Mouse (Mus musculus) MEL (cell line): ENCODE data around the gene Entpd3. TPM values are rescaled to one million over a fixed set of nuclear protein-coding genes. Genes with fewer than 3 reads are reported as not detected.
A peak's percentile ranks its signal among the peaks of the same experiment; 100 is the strongest.

Experiments
- DNase-seq: peaks from one replicate; pipeline ENCODE4 v3.0.0; 2011; ENCODE audit warnings: low read depth, low spot score
- H3K27ac ChIP-seq: 2 replicates; pipeline ENCODE4 v1.5.1; 2012; ENCODE audit warnings: low read depth, mild to moderate bottlenecking, control low read depth, low read length, moderate library complexity; ENCODE audit not compliant: control insufficient read depth
- H3K27me3 ChIP-seq, 2 experiments: fragments of 150-350 bp in 1 of 2; sonication (generic) in 1 of 2; 2 replicates each; pipeline ENCODE4 v1.6.1; 2012; ENCODE audit warnings: low read length in 2 of 2, mild to moderate bottlenecking in 2 of 2, improper control_type of control experiment in 1 of 2, moderate library complexity in 1 of 2; ENCODE audit not compliant: insufficient read depth in 2 of 2, control insufficient read depth in 1 of 2
- H3K36me3 ChIP-seq, 2 experiments: 2 replicates each; pipeline ENCODE4 v1.6.1; 2012 to 2014; ENCODE audit warnings: low read length in 2 of 2, improper control_type of control experiment in 1 of 2, inconsistent platforms in 1 of 2, mild to moderate bottlenecking in 1 of 2; ENCODE audit not compliant: insufficient read depth in 2 of 2, control insufficient read depth in 1 of 2
- H3K4me1 ChIP-seq, 2 experiments: fragments of 150-350 bp in 1 of 2; sonication (generic) in 1 of 2; 2 replicates each; pipeline ENCODE4 v1.6.1; 2012; ENCODE audit warnings: low read length in 2 of 2, improper control_type of control experiment in 1 of 2, mild to moderate bottlenecking in 1 of 2; ENCODE audit not compliant: insufficient read depth in 2 of 2, control insufficient read depth in 1 of 2
- H3K4me3 ChIP-seq, 2 experiments: fragments of 150-350 bp in 1 of 2; sonication (generic) in 1 of 2; 2 replicates each; pipeline ENCODE4 v1.5.1; 2012; ENCODE audit warnings: low read depth in 2 of 2, low read length in 2 of 2, mild to moderate bottlenecking in 2 of 2, moderate library complexity in 2 of 2, control low read depth in 1 of 2, improper control_type of control experiment in 1 of 2; ENCODE audit not compliant: control insufficient read depth in 1 of 2, insufficient read depth in 1 of 2
- H3K79me2 ChIP-seq: 2 replicates; pipeline ENCODE4 v1.6.1; 2012; ENCODE audit warnings: mild to moderate bottlenecking, low read length, moderate library complexity; ENCODE audit not compliant: control insufficient read depth, poor library complexity, insufficient read depth
- H3K9ac ChIP-seq: 2 replicates; pipeline ENCODE4 v1.6.1; 2012; ENCODE audit warnings: low read depth, mild to moderate bottlenecking, control low read depth, low read length, moderate library complexity; ENCODE audit not compliant: control insufficient read depth, poor library complexity, severe bottlenecking
- H3K9me3 ChIP-seq: fragments of 150-350 bp; sonication (generic); replicated peaks from 2 replicates; pipeline ENCODE4 v1.6.1; 2012; ENCODE audit warnings: mild to moderate bottlenecking, low read length, improper control_type of control experiment, moderate library complexity; ENCODE audit not compliant: insufficient read depth
- CTCF ChIP-seq, 3 experiments: IDR thresholded peaks in 2 of 3; conservative IDR thresholded peaks in 1 of 3; 2 replicates each; pipeline ENCODE4 v1.5.1; 2011 to 2012; ENCODE audit warnings: low read length in 3 of 3, low read depth in 2 of 3, mild to moderate bottlenecking in 2 of 3, improper control_type of control experiment in 1 of 3, inconsistent platforms in 1 of 3, mixed read lengths in 1 of 3, moderate library complexity in 1 of 3; ENCODE audit not compliant: control insufficient read depth in 1 of 3, insufficient read depth in 1 of 3, poor library complexity in 1 of 3, severe bottlenecking in 1 of 3
- GATA1 ChIP-seq: IDR thresholded peaks from 2 replicates; pipeline ENCODE4 v1.6.1; 2011; ENCODE audit warnings: low read depth, low read length, improper control_type of control experiment
- HCFC1 ChIP-seq: IDR thresholded peaks from 2 replicates; pipeline ENCODE4 v1.6.1; 2012; ENCODE audit warnings: low read depth, mild to moderate bottlenecking, inconsistent platforms, low read length, improper control_type of control experiment, moderate library complexity
- JUND ChIP-seq: IDR thresholded peaks from 2 replicates; pipeline ENCODE4 v1.6.1; 2011; ENCODE audit warnings: low read depth, mild to moderate bottlenecking, improper control_type of control experiment, low read length
- KAT2A ChIP-seq: conservative IDR thresholded peaks from 2 replicates; pipeline ENCODE4 v1.6.1; 2012; ENCODE audit warnings: low read depth, low read length, improper control_type of control experiment, inconsistent platforms
- MAFK ChIP-seq: IDR thresholded peaks from 2 replicates; pipeline ENCODE4 v1.6.1; 2011; ENCODE audit warnings: low read depth, mild to moderate bottlenecking, low read length, improper control_type of control experiment, borderline replicate concordance
- MAZ ChIP-seq: IDR thresholded peaks from 2 replicates; pipeline ENCODE4 v1.6.1; 2012; ENCODE audit warnings: low read depth, mild to moderate bottlenecking, inconsistent platforms, low read length, improper control_type of control experiment
- POLR2A ChIP-seq, 2 experiments: IDR thresholded peaks; 2 replicates each; pipeline ENCODE4 v1.6.1; 2011 to 2012; ENCODE audit warnings: low read length in 2 of 2, mild to moderate bottlenecking in 2 of 2, control low read depth in 1 of 2, improper control_type of control experiment in 1 of 2, low read depth in 1 of 2, moderate library complexity in 1 of 2; ENCODE audit not compliant: control insufficient read depth in 1 of 2, insufficient read depth in 1 of 2, poor library complexity in 1 of 2
- POLR2AphosphoS5 ChIP-seq: IDR thresholded peaks from 2 replicates; pipeline ENCODE4 v1.6.1; 2012; ENCODE audit warnings: low read depth, borderline replicate concordance, mild to moderate bottlenecking, inconsistent platforms, low read length, moderate library complexity, mixed read lengths
- RAD21 ChIP-seq: IDR thresholded peaks from 2 replicates; pipeline ENCODE4 v1.6.1; 2011; ENCODE audit warnings: mild to moderate bottlenecking, low read depth, low read length, improper control_type of control experiment
- RCOR1 ChIP-seq: IDR thresholded peaks from 2 replicates; pipeline ENCODE4 v1.6.1; 2012; ENCODE audit warnings: low read depth, mild to moderate bottlenecking, inconsistent platforms, low read length, improper control_type of control experiment
- SMC3 ChIP-seq: IDR thresholded peaks from 2 replicates; pipeline ENCODE4 v1.6.1; 2011; ENCODE audit warnings: low read depth, low read length, improper control_type of control experiment
- TBP ChIP-seq: IDR thresholded peaks from 2 replicates; pipeline ENCODE4 v1.8.0; 2011; ENCODE audit warnings: low read depth, low read length, improper control_type of control experiment
- TCF12 ChIP-seq: IDR thresholded peaks from 2 replicates; pipeline ENCODE4 v1.6.1; 2014; ENCODE audit warnings: low read depth, mild to moderate bottlenecking, inconsistent platforms, low read length, improper control_type of control experiment, moderate library complexity
- USF1 ChIP-seq: IDR thresholded peaks from 2 replicates; pipeline ENCODE4 v1.6.1; 2014; ENCODE audit warnings: low read depth, mild to moderate bottlenecking, inconsistent platforms, low read length, improper control_type of control experiment, moderate library complexity
- USF2 ChIP-seq, 2 experiments: IDR thresholded peaks; 2 replicates each; pipeline ENCODE4 v1.6.1; 2011 to 2012; ENCODE audit warnings: improper control_type of control experiment in 2 of 2, low read length in 2 of 2, borderline replicate concordance in 1 of 2, inconsistent platforms in 1 of 2, low read depth in 1 of 2, mild to moderate bottlenecking in 1 of 2; ENCODE audit not compliant: insufficient read depth in 1 of 2
- ZC3H11A ChIP-seq: IDR thresholded peaks from 2 replicates; pipeline ENCODE4 v1.6.1; 2012; ENCODE audit warnings: low read depth, mild to moderate bottlenecking, inconsistent platforms, low read length, improper control_type of control experiment
- ZNF384 ChIP-seq: IDR thresholded peaks from 2 replicates; pipeline ENCODE4 v1.6.1; 2012; ENCODE audit warnings: low read depth, mild to moderate bottlenecking, inconsistent platforms, low read length, improper control_type of control experiment
- polyA plus RNA-seq, 2 experiments: library from polyadenylated mRNA; stranded (reverse) in 1 of 2; unstranded in 1 of 2; fragments of >175 nt in 1 of 2; fragments of >200 nt in 1 of 2; gene quantifications; 2 replicates each; pipeline versions ENCODE4 v1.2.1 to v1.2.4; 2012; ENCODE audit warnings: low replicate concordance in 2 of 2, low read depth in 1 of 2; ENCODE audit not compliant: insufficient read length in 2 of 2, insufficient read depth in 1 of 2, missing spikeins in 1 of 2
- total RNA-seq: library from RNA; depleted of rRNA; stranded (reverse); fragments of 300-350 nt; gene quantifications from 2 replicates; pipeline ENCODE4 v1.2.3, GENCODE M21; 2012

Entpd3 gene
- total and polyA plus RNA-seq, 3 experiments: 0.03 TPM; not detected in 2

DNA sequence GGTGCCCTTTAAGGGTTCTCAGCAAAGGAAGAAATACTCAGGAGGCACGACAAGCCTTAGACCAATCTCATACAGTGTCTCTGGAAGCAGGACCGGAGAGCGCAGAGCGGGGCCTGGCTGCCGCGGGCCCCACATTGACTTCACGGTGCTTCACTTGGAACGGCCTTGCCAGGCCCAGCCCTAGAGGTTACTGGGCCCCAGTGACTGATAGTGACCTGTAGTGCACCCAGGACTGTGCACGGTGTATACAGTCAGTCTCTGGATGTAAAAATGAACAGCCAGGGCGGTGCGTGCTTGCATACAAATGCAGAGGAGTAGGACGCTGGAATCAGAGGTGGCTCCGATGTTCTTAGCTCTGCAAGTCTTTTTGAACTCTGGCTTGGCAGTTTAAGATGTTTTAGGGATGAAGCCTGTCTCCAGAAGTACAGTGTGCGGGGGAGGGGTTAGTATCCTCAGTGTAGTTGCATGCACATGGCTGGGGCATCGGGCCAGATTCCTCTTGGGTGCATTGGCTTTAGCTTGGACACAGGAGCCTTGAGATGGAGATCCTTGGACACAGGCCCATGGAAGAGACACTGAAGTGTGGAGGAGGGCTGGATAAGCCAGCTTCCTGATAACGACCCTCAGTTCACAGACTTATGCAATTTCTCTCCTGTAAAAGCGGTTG lies 62.7 kb downstream of the Entpd3 start:
- no peaks in the 10 kb centered on the region; a peak in 2 of 4 replicates for H3K27me3 ChIP-seq
- H3K36me3 ChIP-seq: no peaks in the 10 kb centered on the region
- no peaks in the 10 kb centered on the region for H3K4me1 ChIP-seq
- DNase-seq: no peak
- peak overlapping the region; percentile 62 for H3K9ac ChIP-seq
- H3K4me3 ChIP-seq: peak overlapping the region; percentile 73 to 78
- H3K9me3 ChIP-seq: no peaks in the 10 kb centered on the region
- no peaks in the 10 kb centered on the region for H3K79me2 ChIP-seq
- TF ChIP-seq RAD21 (no peak), POLR2AphosphoS5 (no peak), GATA1 (no peak), SMC3 (no peak), ZNF384 (no peak), POLR2A (IDR thresholded peaks at IDR 0.05; ENCODE audit: control insufficient read depth in 1 of 2, insufficient read depth in 1 of 2, low read depth in 1 of 2, low read length in 2 of 2, poor library complexity in 1 of 2) (peak in 1 of 2 experiments; percentile 38; a peak in 1 of 4 replicates), TBP (peak; percentile 55; the same call in 1 of the 2 replicates), MAFK (no peak), KAT2A (no peak), HCFC1 (no peak)
- TF ChIP-seq, all 39 proteins: peak for 2
- H3K27ac ChIP-seq: peak overlapping the region; percentile 38; the same call in 1 of the 2 replicates

GRCm38 (mm10) chr9:120602839-120603511 lies 63.4 kb downstream of the Entpd3 start:
- H3K27me3 ChIP-seq: no peaks in the 10 kb centered on the region; a peak in 3 of 4 replicates
- TF ChIP-seq RAD21 (peak; percentile 76), JUND (no peak), ZC3H11A (peak; percentile 50), HCFC1 (peak; percentile 19; the same call in 1 of the 2 replicates), SMC3 (peak; percentile 80), USF2 (IDR thresholded peaks at IDR 0.05; ENCODE audit: borderline replicate concordance in 1 of 2, insufficient read depth in 1 of 2, low read depth in 1 of 2, low read length in 2 of 2) (peak in 1 of 2 experiments; percentile 21; a peak in 1 of 4 replicates), RCOR1 (no peak), USF1 (peak; percentile 70), TBP (no peak), TCF12 (0 out of 2 replicates have a peak, but pooled peaks have one; percentile 7), MAZ (0 out of 2 replicates have a peak, but pooled peaks have one; percentile 11), CTCF (IDR thresholded peaks at IDR 0.05 in 2 of 3, conservative IDR thresholded peaks at IDR 0.05 in 1 of 3; ENCODE audit: control insufficient read depth in 1 of 3, insufficient read depth in 1 of 3, low read depth in 2 of 3, low read length in 3 of 3, poor library complexity in 1 of 3, severe bottlenecking in 1 of 3) (peak; percentile 80 to 98 (median 89))
- H3K79me2 ChIP-seq: no peaks in the 10 kb centered on the region
- H3K27ac ChIP-seq: no peak overlapping the region
- H3K4me1 ChIP-seq: no peaks in the 10 kb centered on the region
- peak overlapping the region; percentile 62 for H3K9ac ChIP-seq
- H3K36me3 ChIP-seq: no peaks in the 10 kb centered on the region
- H3K4me3 ChIP-seq: peak overlapping the region; percentile 73 to 78; a peak in 3 of 4 replicates
- DNase-seq: peak; percentile 80
- H3K9me3 ChIP-seq: no peaks in the 10 kb centered on the region
